Mouse (Mus musculus): ENCODE data around the gene Morc3.

GRCm38 (mm10) chr16:93821706-93822105 is 10.2 kb upstream of the Morc3 start:
- no peak for TF ChIP-seq CTCF (IDR thresholded peaks at IDR 0.05; ENCODE audit: extremely low read depth, insufficient read depth, low read length)
- no peak for TF ChIP-seq POLR2A (IDR thresholded peaks at IDR 0.05; ENCODE audit: extremely low read depth, insufficient read depth, low read length)

All from cortical plate, adult 2 months (tissue).